Mouse (Mus musculus): ENCODE measurements around the gene Sh2d3c. TPM values are rescaled to one million over a fixed set of nuclear protein-coding genes. Genes with fewer than 3 reads are reported as not detected.

Sh2d3c gene
- polyA plus RNA-seq, 1 experiment = 38.0 TPM

- no peak for DNase-seq (ENCODE audit: low read depth)
Measured at GRCm38 (mm10) chr2:32791297-32791696, 70.4 kb downstream of the Sh2d3c start.

GRCm38 (mm10) chr2:32795748-32796418 lies 75.0 kb downstream of the Sh2d3c start:
- DNase-seq (ENCODE audit: low read depth) = no peak

- no peak for DNase-seq (ENCODE audit: low read depth)
Measured at GRCm38 (mm10) chr2:32798251-32798962, 77.6 kb downstream of the Sh2d3c start.

Other genes starting within 250 kb of the Sh2d3c start
- 23.8 and 31.3 TPM in 2 replicates for gene Fam102a, start 185.7 kb upstream of the Sh2d3c start, polyA plus RNA-seq (2012; rRNA removed)
- 138 and 191 TPM in 2 replicates for gene Dpm2, start 150.2 kb upstream of the Sh2d3c start, polyA plus RNA-seq (2012; rRNA removed)
- 0.11 and 0.24 TPM in 2 replicates for gene Pip5kl1, start 146.3 kb upstream of the Sh2d3c start, polyA plus RNA-seq (2012; rRNA removed)
- gene 9430097D07Rik, start 145.4 kb upstream of the Sh2d3c start, polyA plus RNA-seq (2012; rRNA removed) = not detected in 2 replicates
- 40.7 and 48.2 TPM in 2 replicates for gene St6galnac4, start 134.0 kb upstream of the Sh2d3c start, polyA plus RNA-seq (2012; rRNA removed)
- gene St6galnac6, start 121.3 kb upstream of the Sh2d3c start, polyA plus RNA-seq (2012; rRNA removed) = 44.6 and 46.1 TPM in 2 replicates
- 25.9 and 35.2 TPM in 2 replicates for gene Ak1, start 99.3 kb upstream of the Sh2d3c start, polyA plus RNA-seq (2012; rRNA removed)
- 109 TPM in 2 replicates for gene Eng, start 74.5 kb upstream of the Sh2d3c start, polyA plus RNA-seq (2012; rRNA removed)
- gene Fpgs, start 16.9 kb upstream of the Sh2d3c start, polyA plus RNA-seq (2012; rRNA removed) = 109 and 124 TPM in 2 replicates
- gene Cdk9, start 8.0 kb upstream of the Sh2d3c start, polyA plus RNA-seq (2012; rRNA removed) = 112 and 115 TPM in 2 replicates
- gene 6330409D20Rik, start 20.0 kb downstream of the Sh2d3c start, polyA plus RNA-seq (2012; rRNA removed) = not detected in 2 replicates
- 67.5 and 71.1 TPM in 2 replicates for gene Tor2a, start 36.2 kb downstream of the Sh2d3c start, polyA plus RNA-seq (2012; rRNA removed)
- gene Ttc16, start 54.6 kb downstream of the Sh2d3c start, polyA plus RNA-seq (2012; rRNA removed) = 2.7 and 4.2 TPM in 2 replicates
- 5.0 and 7.6 TPM in 2 replicates for gene Ptrh1, start 54.7 kb downstream of the Sh2d3c start, polyA plus RNA-seq (2012; rRNA removed)
- gene Cfap157, start 63.4 kb downstream of the Sh2d3c start, polyA plus RNA-seq (2012; rRNA removed) = 0.39 and 0.77 TPM in 2 replicates
- 8.2 and 13.8 TPM in 2 replicates for gene Stxbp1, start 126.2 kb downstream of the Sh2d3c start, polyA plus RNA-seq (2012; rRNA removed)
- gene Fam129b, start 155.1 kb downstream of the Sh2d3c start, polyA plus RNA-seq (2012; rRNA removed) = 41.8 and 48.6 TPM in 2 replicates
- gene Rpl12, start 240.5 kb downstream of the Sh2d3c start, polyA plus RNA-seq (2012; rRNA removed) = 226 and 300 TPM in 2 replicates
- gene Lrsam1, start 240.6 kb downstream of the Sh2d3c start, polyA plus RNA-seq (2012; rRNA removed) = 18.6 and 19.3 TPM in 2 replicates

All from gonadal fat pad, adult 2 months (tissue).